34 mouse cellular contexts compared by ENCODE assay signal in the genomic region with DNA sequence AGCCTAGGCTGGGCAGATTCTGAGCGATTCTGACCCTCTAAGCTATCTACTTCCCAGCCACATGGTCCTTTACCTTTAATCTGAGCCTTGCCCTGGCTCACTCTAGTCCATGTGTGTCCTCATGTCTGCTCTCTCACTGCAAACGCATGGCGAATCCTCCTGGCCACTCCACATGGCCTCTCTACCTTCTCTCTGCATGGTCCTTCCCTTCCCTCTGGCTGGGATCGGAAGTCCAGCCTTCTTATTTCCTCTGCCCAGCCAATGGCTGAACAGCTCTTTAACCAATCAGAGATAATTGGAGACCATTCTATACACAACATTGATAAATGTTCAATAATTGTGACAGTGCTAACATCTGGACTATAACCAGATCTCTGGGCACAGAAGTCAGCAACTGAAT. TPM values are rescaled to one million over a fixed set of nuclear protein-coding genes. Genes with fewer than 3 reads are reported as not detected.
"Had no signal": no experiment of that assay in that cellular context is flagged by ENCODE, and none has a peak within 500 bp of the region (broad histone marks: within the 10 kb centered on the region; RNA-seq: fewer than 3 reads in every experiment).

No protein-coding gene starts in this region.

- H3K36me3 ChIP-seq: heart, embryonic 13.5 days; heart, embryonic 15.5 days; hindbrain, embryonic 13.5 days; hindbrain, embryonic 15.5 days; kidney, embryonic 15.5 days; limb, embryonic 10.5 days; limb, embryonic 12.5 days; liver, embryonic 13.5 days; liver, embryonic 15.5 days had no signal

- H3K27me3 ChIP-seq: heart, embryonic 15.5 days; hindbrain, embryonic 15.5 days; liver, embryonic 13.5 days; liver, embryonic 15.5 days had no signal

- H3K4me3 ChIP-seq: gastrocnemius, adult 2 months; heart, adult 2 months; heart, embryonic 13.5 days; heart, embryonic 15.5 days; hindbrain, embryonic 13.5 days; hindbrain, embryonic 15.5 days; kidney, embryonic 15.5 days; layer of hippocampus, adult 2 months; left cerebral cortex, adult 2 months; limb, embryonic 10.5 days; limb, embryonic 12.5 days; liver, embryonic 13.5 days; liver, embryonic 15.5 days had no signal

- H3K4me1 ChIP-seq: heart, embryonic 13.5 days; heart, embryonic 15.5 days; hindbrain, embryonic 15.5 days; kidney, embryonic 15.5 days; liver, embryonic 13.5 days; liver, embryonic 15.5 days had no signal

- H3K9ac ChIP-seq: heart, embryonic 13.5 days; heart, embryonic 15.5 days; hindbrain, embryonic 13.5 days; hindbrain, embryonic 15.5 days; kidney, embryonic 15.5 days; limb, embryonic 12.5 days; liver, embryonic 13.5 days; liver, embryonic 15.5 days had no signal

- DNase-seq: gastrocnemius, adult 2 months; gastrocnemius, postnatal 14 days; gastrocnemius, postnatal 36 days; heart, adult 11 months; heart, adult 2 months; heart, postnatal 14 days; heart, postnatal 36 days; kidney, adult 11 months; kidney, adult 2 months; kidney, adult 9 months; kidney, postnatal 14 days; kidney, postnatal 36 days; liver; liver, embryonic 13.5 days had no signal

- H3K27ac ChIP-seq: gastrocnemius, adult 2 months; heart, adult 2 months; heart, embryonic 13.5 days; heart, embryonic 15.5 days; hindbrain, embryonic 13.5 days; hindbrain, embryonic 15.5 days; hindbrain, postnatal 0 days; kidney, embryonic 15.5 days; kidney, postnatal 0 days; layer of hippocampus, adult 2 months; left cerebral cortex, adult 2 months; limb, embryonic 10.5 days; limb, embryonic 12.5 days; liver, embryonic 13.5 days; liver, embryonic 15.5 days had no signal

- H3K9me3 ChIP-seq: heart, embryonic 13.5 days; heart, embryonic 15.5 days; hindbrain, embryonic 13.5 days; hindbrain, embryonic 15.5 days; kidney, embryonic 15.5 days; limb, embryonic 10.5 days; limb, embryonic 12.5 days; liver, embryonic 13.5 days; liver, embryonic 15.5 days had no signal

RNA-seq across cellular contexts. Expression of gene Barhl1, which starts 40.4 kb away (rescaled TPM):
- total RNA-seq: gastrocnemius, adult 2 months; gastrocnemius, postnatal 14 days; gastrocnemius, postnatal 36 days; heart, adult 2 months; heart, postnatal 14 days; heart, postnatal 36 days; hematopoietic stem cell, adult 5-6 weeks; layer of hippocampus, adult 2 months; layer of hippocampus, postnatal 25 days; left cerebral cortex, adult 2 months; left cerebral cortex, postnatal 36 days had no signal
- polyA plus RNA-seq: heart, adult 2 months; heart, embryonic 11.5 days; heart, embryonic 13.5 days; heart, embryonic 15.5 days; heart, postnatal 0 days; intestine, embryonic 14.5 days; intestine, embryonic 16.5 days; kidney, embryonic 15.5 days; kidney, postnatal 0 days; limb, embryonic 10.5 days; limb, embryonic 12.5 days; liver, embryonic 11.5 days; liver, embryonic 13.5 days; liver, embryonic 15.5 days had no signal
